Mouse (Mus musculus) forebrain, postnatal 0 days (tissue): Measurements from ENCODE around the gene Avl9. TPM values are rescaled to one million over a fixed set of nuclear protein-coding genes. Genes with fewer than 3 reads are reported as not detected.
A peak's percentile ranks its signal among the peaks of the same experiment; 100 is the strongest.

Experiments
- ATAC-seq: fragments of 200-750 bp; cut with Nextera tagmentation; 2 replicates; pipeline ENCODE4 v1.8.0; 2017; ENCODE audit warnings: mild to moderate bottlenecking, moderate library complexity
- DNase-seq: peaks from one replicate; pipeline ENCODE4 v3.0.0-alpha.2; 2015
- H3K27ac ChIP-seq: fragments of 300-500 bp; sonication (generic); 2 replicates; pipeline ENCODE4 v1.5.1; 2014; ENCODE audit warnings: low read depth, mild to moderate bottlenecking, antibody characterized with exemption, low read length, moderate library complexity, mixed read lengths
- H3K27me3 ChIP-seq: fragments of 300-500 bp; sonication (generic); 2 replicates; pipeline ENCODE4 v1.6.1; 2014; ENCODE audit warnings: mild to moderate bottlenecking, low read length, mixed read lengths; ENCODE audit not compliant: insufficient read depth
- H3K36me3 ChIP-seq: fragments of 300-500 bp; sonication (generic); 2 replicates; pipeline ENCODE4 v1.6.1; 2014; ENCODE audit warnings: mild to moderate bottlenecking, moderate library complexity; ENCODE audit not compliant: insufficient read depth
- H3K4me1 ChIP-seq: fragments of 300-500 bp; sonication (generic); 2 replicates; pipeline ENCODE4 v1.6.1; 2014; ENCODE audit warnings: antibody characterized with exemption; ENCODE audit not compliant: insufficient read depth
- H3K4me2 ChIP-seq: fragments of 300-500 bp; sonication (generic); 2 replicates; pipeline ENCODE4 v1.6.1; 2014; ENCODE audit warnings: low read depth, mild to moderate bottlenecking, moderate library complexity
- H3K4me3 ChIP-seq: fragments of 300-500 bp; sonication (generic); 2 replicates; pipeline ENCODE4 v1.5.1; 2014; ENCODE audit warnings: low read depth, low read length, mixed read lengths
- H3K9ac ChIP-seq: fragments of 300-500 bp; sonication (generic); 2 replicates; pipeline ENCODE4 v1.6.1; 2014; ENCODE audit warnings: mild to moderate bottlenecking
- H3K9me3 ChIP-seq: fragments of 300-500 bp; sonication (generic); 2 replicates; pipeline ENCODE4 v1.6.1; 2016; ENCODE audit warnings: low read length
- CTCF ChIP-seq: sonication (generic); IDR thresholded peaks from 2 replicates; pipeline ENCODE4 v1.5.1; 2016; ENCODE audit warnings: antibody characterized with exemption, control low read depth, low read depth
- WGBS: fragments of 180-500 bp; shearing (Covaris S2); extraction: QIAGEN DNeasy Blood & Tissue Kit; methylation state at CpG from one replicate; pipeline ENCODE4 v1.1.7; 2014; 5-methylcytosine and 5-hydroxymethylcytosine counted together
- polyA plus RNA-seq: library from polyadenylated mRNA; unstranded; fragments of >200 nt; fragmentation: Nextera tagmentation; extraction: Ambion mirVana; gene quantifications from 2 replicates; pipeline ENCODE4 v1.2.1, GENCODE M21; 2015
- total RNA-seq: library from RNA; depleted of rRNA; stranded (reverse); fragments of >200 nt; gene quantifications from 2 replicates; pipeline ENCODE4 v1.2.3, GENCODE M21; 2014

The Avl9 gene
- total and polyA plus RNA-seq, 2 experiments from 2014 or later = 19.9 to 66.1 TPM

GRCm38 (mm10) chr6:56787668-56788067, 73.0 kb downstream of the Avl9 start:
- Histone ChIP-seq H3K4me2 (no peak overlapping the region), H3K27ac (no peak overlapping the region), H3K27me3 (no peaks in the 10 kb centered on the region), H3K4me3 (no peak overlapping the region), H3K4me1 (no peaks in the 10 kb centered on the region), H3K9me3 (no peaks in the 10 kb centered on the region), H3K9ac (no peak overlapping the region), H3K36me3 (peaks cover 3% of the 10 kb centered on the region; the same call in 1 of the 2 replicates)
- no peak for ATAC-seq
- TF ChIP-seq CTCF = no peak
- no peak for DNase-seq
- 93% methylated on average over 2 of the region's 2 CpGs for WGBS

GRCm38 (mm10) chr6:56789336-56789735, 74.6 kb downstream of the Avl9 start:
- H3K36me3 ChIP-seq = no peaks in the 10 kb centered on the region
- H3K27ac ChIP-seq = no peak overlapping the region
- no peak for TF ChIP-seq CTCF
- H3K9me3 ChIP-seq = no peaks in the 10 kb centered on the region
- DNase-seq (no peak), ATAC-seq (no peak)
- H3K4me3 ChIP-seq = no peak overlapping the region
- H3K27me3 ChIP-seq = no peaks in the 10 kb centered on the region
- 83% methylated on average over 3 of the region's 3 CpGs for WGBS
- H3K4me1 ChIP-seq = peaks cover 5% of the 10 kb centered on the region; the same call in 1 of the 2 replicates
- no peak overlapping the region for H3K4me2 ChIP-seq
- no peak overlapping the region for H3K9ac ChIP-seq

- ATAC-seq (no peak), DNase-seq (no peak)
- Histone ChIP-seq H3K27ac (no peak overlapping the region), H3K4me2 (no peak overlapping the region), H3K9me3 (no peaks in the 10 kb centered on the region), H3K27me3 (no peaks in the 10 kb centered on the region), H3K36me3 (no peaks in the 10 kb centered on the region), H3K4me3 (no peak overlapping the region), H3K9ac (no peak overlapping the region), H3K4me1 (peaks cover 19% of the 10 kb centered on the region)
- 77% methylated on average over 5 of the region's 5 CpGs for WGBS
- TF ChIP-seq CTCF = no peak
These were observed 80.1 kb downstream of the Avl9 start for GRCm38 (mm10) chr6:56794834-56795233.

- no peak overlapping the region for H3K27ac ChIP-seq
These were observed 81.5 kb downstream of the Avl9 start for GRCm38 (mm10) chr6:56796232-56796631.

DNA sequence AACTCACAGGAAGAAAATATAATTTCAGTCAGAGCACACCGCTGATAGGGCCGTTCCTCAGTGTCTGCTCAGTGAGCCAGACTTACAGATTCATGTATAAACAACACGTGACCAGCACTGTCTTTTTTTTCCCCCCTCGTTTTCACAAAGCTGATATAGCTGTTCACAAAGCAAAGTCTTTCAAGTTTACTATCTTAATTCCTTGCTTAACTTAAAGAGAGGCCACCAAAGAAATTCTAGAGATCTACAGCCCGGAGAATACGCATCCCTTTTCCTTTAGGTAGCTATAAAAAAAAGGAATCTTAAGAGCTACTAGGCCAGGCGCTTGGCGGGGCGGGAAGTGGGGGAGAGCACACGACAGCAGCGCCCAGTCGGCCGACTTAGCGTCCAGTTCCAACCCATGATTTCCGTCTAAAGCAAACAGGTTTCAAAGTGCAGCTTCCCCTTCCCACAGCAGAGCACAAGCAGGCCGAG, 82.0 kb downstream of the Avl9 start:
- H3K4me2 ChIP-seq = peak overlapping the region; percentile 59
- DNase-seq (peak; percentile 58), ATAC-seq (peak; percentile 15)
- H3K36me3 ChIP-seq = no peaks in the 10 kb centered on the region
- WGBS = under 1% methylated on average over 16 of the region's 16 CpGs
- H3K9ac ChIP-seq = peak overlapping the region; percentile 97
- H3K4me3 ChIP-seq = peak overlapping the region; percentile 99
- no peaks in the 10 kb centered on the region for H3K9me3 ChIP-seq
- H3K27ac ChIP-seq = peak overlapping the region; percentile 99
- TF ChIP-seq CTCF = no peak
- H3K27me3 ChIP-seq = no peaks in the 10 kb centered on the region
- H3K4me1 ChIP-seq = peaks cover 19% of the 10 kb centered on the region

More at GRCm38 (mm10) chr6:56796232-56796631, 81.5 kb downstream of the Avl9 start:
- Histone ChIP-seq H3K27me3 (no peaks in the 10 kb centered on the region), H3K4me2 (peak overlapping the region; percentile 59), H3K4me1 (peaks cover 19% of the 10 kb centered on the region), H3K4me3 (peak overlapping the region; percentile 99), H3K9ac (peak overlapping the region; percentile 97), H3K36me3 (no peaks in the 10 kb centered on the region), H3K9me3 (no peaks in the 10 kb centered on the region)
- ATAC-seq = no peak
- DNase-seq = no peak
- no peak for TF ChIP-seq CTCF
- 3% methylated on average over 8 of the region's 8 CpGs for WGBS

GRCm38 (mm10) chr6:56797311-56798151, 82.8 kb downstream of the Avl9 start, which contains the start of gene Kbtbd2:
Gene Kbtbd2, minus strand, starts transcription at chr6:56797813.
- ATAC-seq (peak; percentile 96), DNase-seq (peak; percentile 95)
- no peak for TF ChIP-seq CTCF
- Histone ChIP-seq H3K9ac (peak within 1 kb of the TSS; percentile 97), H3K4me1 (peaks cover 19% of the 10 kb centered on the region), H3K27ac (peak within 1 kb of the TSS; percentile 99), H3K9me3 (no peaks in the 10 kb centered on the region), H3K4me2 (peak within 1 kb of the TSS; percentile 59), H3K4me3 (peak within 1 kb of the TSS; percentile 99), H3K36me3 (no peaks in the 10 kb centered on the region), H3K27me3 (no peaks in the 10 kb centered on the region)
- WGBS = 4% methylated on average over 85 of the region's 98 CpGs

DNA sequence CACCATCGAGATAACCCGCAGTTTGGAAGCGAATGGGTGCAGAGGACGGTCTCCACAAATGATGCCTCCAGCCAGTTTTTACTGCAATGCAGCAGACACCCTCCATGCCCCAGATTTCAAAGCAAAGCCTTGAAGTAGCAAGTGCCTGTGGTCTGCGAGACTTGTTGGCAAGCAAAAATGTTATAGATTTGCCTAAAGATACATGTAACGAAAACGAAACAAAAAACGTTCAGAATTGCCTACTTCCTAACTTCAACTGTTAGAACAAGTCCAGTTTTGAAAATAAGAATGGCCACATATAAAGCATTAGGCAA, 83.4 kb downstream of the Avl9 start:
- Histone ChIP-seq H3K27me3 (no peaks in the 10 kb centered on the region), H3K9me3 (no peaks in the 10 kb centered on the region), H3K4me1 (peaks cover 19% of the 10 kb centered on the region), H3K4me3 (peak overlapping the region; percentile 99), H3K9ac (peak overlapping the region; percentile 97), H3K36me3 (no peaks in the 10 kb centered on the region), H3K4me2 (peak overlapping the region; percentile 59), H3K27ac (peak overlapping the region; percentile 99)
- no peak for TF ChIP-seq CTCF
- WGBS = 20% methylated on average over 8 of the region's 8 CpGs
- DNase-seq (no peak), ATAC-seq (no peak)
